Mouse (Mus musculus): ENCODE measurements around the gene Hacd4.

DNA sequence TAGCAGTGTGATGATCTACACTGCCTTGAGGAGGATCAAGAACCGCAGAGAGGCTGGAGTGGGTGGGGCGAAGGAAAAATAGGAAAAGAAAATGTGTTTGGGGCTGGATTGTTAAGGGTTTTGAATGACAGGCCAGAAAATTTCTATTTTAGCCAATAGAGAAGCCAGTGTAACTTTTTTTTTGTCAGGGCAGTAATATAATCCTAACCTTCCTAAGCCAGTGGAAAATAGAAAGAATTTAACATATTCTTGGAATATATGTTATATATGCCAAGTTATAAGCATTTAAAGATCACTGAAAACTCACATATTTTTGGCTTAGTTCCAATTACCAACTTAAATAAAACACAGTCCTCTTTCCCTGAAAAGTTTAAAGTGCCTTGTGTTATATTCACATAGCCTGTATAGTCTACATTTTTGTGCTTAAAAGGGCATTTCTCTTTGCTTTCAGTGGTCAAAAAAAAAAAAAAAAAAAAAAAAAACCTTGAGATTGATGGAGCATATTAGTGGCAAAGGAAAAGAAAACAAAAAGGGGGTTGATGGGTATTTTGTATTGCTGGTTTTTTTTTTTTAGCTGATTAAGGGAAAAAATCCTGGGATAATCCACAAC, 11.0 kb downstream of the Hacd4 start:
- TF ChIP-seq CTCF (IDR thresholded peaks at IDR 0.05; ENCODE audit: low read depth) (no peak), EP300 (IDR thresholded peaks at IDR 0.05; ENCODE audit: low read depth) (no peak)

Measured in heart, postnatal 0 days (tissue).